Mouse (Mus musculus) cortical plate, adult 2 months (tissue): ENCODE measurements around the gene Shisa5.

ENCODE experiments used
- CTCF ChIP-seq: fragments of 200-500 bp; IDR thresholded peaks from 2 replicates; pipeline ENCODE4 v1.5.1; 2011; ENCODE audit warnings: mild to moderate bottlenecking, control low read depth, low read length; ENCODE audit not compliant: insufficient read depth; ENCODE audit errors: extremely low read depth
- POLR2A ChIP-seq: fragments of 200-500 bp; IDR thresholded peaks from 2 replicates; pipeline ENCODE4 v1.6.1; 2011; ENCODE audit warnings: mild to moderate bottlenecking, low read length, control low read depth; ENCODE audit not compliant: insufficient read depth; ENCODE audit errors: extremely low read depth

DNA sequence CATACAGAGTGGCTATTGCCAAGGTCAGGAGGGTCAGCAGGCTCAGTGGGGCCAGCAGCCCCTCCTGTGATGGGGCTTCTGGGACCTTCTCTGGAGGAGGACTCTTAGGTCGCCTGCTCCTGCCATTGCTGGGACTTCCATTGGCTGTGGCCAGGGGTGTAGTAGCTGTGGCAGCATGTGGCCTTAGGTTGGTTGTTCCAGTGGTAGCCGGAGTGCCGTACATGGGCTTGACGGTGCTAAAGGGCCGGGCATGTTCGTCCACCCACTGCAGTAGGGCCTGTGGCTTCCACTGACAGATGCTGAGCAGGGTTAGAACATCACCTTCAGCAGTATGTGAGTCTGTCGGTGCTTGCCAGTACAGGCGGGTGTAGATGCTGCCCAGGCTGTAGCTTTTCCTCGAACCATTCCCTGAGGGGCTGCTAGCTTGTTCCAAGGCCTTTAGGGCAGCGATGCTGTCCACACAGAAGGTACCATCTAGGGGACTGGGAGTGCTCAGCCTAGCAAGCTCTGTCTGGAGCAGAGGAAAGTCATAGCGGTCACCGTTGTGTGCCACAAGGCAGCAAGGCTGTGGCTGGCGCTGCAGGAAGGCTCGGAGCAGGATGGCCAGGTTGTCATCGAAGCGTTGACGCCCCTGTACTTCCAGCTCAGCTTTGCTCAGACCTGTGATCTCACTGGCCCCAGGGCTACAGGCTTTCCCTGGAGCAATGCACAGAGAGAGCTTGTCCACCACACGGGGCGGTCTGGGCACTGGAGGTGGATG, 19.8 kb downstream of the Shisa5 start:
- TF ChIP-seq POLR2A (no peak), CTCF (no peak)
